Mouse (Mus musculus): ENCODE measurements around the gene Hoxc6. TPM values are rescaled to one million over a fixed set of nuclear protein-coding genes. Genes with fewer than 3 reads are reported as not detected.

Gene Hoxc6
- 10 to 100 TPM; 52.9 to 79.0 (median 59.6) TPM for total RNA-seq (2022)

- DNase-seq, result no peak
Measured at GRCm38 (mm10) chr15:102997939-102998355, at the start of gene Hoxc6. Gene Hoxc6 (plus strand): TSS chr15:102998257.

GRCm38 (mm10) chr15:102948842-102949241 is 49.2 kb upstream of the Hoxc6 start:
- no peak for DNase-seq

GRCm38 (mm10) chr15:102949696-102950095 is 48.4 kb upstream of the Hoxc6 start:
- no peak for DNase-seq

- no peak for DNase-seq
Measured at GRCm38 (mm10) chr15:102950877-102951276, 47.2 kb upstream of the Hoxc6 start.

- DNase-seq, result no peak
Measured at GRCm38 (mm10) chr15:102953561-102953960, 44.5 kb upstream of the Hoxc6 start.

GRCm38 (mm10) chr15:102954192-102955006 is 43.7 kb upstream of the Hoxc6 start, which contains the start of gene Hoxc11:
Gene Hoxc11 (plus strand): TSS chr15:102954427.
- DNase-seq, result no peak

GRCm38 (mm10) chr15:102955007-102955382 is 43.1 kb upstream of the Hoxc6 start:
- DNase-seq, result no peak

GRCm38 (mm10) chr15:102955833-102956640 is 42.0 kb upstream of the Hoxc6 start:
- no peak for DNase-seq

GRCm38 (mm10) chr15:102956906-102957305 is 41.2 kb upstream of the Hoxc6 start:
- DNase-seq, result no peak

GRCm38 (mm10) chr15:102959663-102960191 is 38.3 kb upstream of the Hoxc6 start:
- no peak for DNase-seq

- DNase-seq, result no peak
Measured at GRCm38 (mm10) chr15:102961728-102962127, 36.3 kb upstream of the Hoxc6 start.

GRCm38 (mm10) chr15:102962492-102962891 is 35.6 kb upstream of the Hoxc6 start:
- DNase-seq, result no peak

- no peak for DNase-seq
Measured at GRCm38 (mm10) chr15:102963259-102963658, 34.8 kb upstream of the Hoxc6 start.

GRCm38 (mm10) chr15:102963671-102964640 is 34.1 kb upstream of the Hoxc6 start:
- no peak for DNase-seq

GRCm38 (mm10) chr15:102965003-102965891 is 32.8 kb upstream of the Hoxc6 start:
- no peak for DNase-seq

GRCm38 (mm10) chr15:102965892-102966775 is 31.9 kb upstream of the Hoxc6 start:
- DNase-seq, result peak; percentile 73

- no peak for DNase-seq
Measured at GRCm38 (mm10) chr15:102966776-102967311, 31.2 kb upstream of the Hoxc6 start, which contains the start of gene Hoxc10. Gene Hoxc10 (plus strand): TSS chr15:102966796.

- DNase-seq, result no peak
Measured at GRCm38 (mm10) chr15:102967312-102967510, 30.8 kb upstream of the Hoxc6 start, which contains the start of gene Hoxc5. Gene Hoxc5 (plus strand): TSS chr15:102967443.

- DNase-seq, result no peak
Measured at GRCm38 (mm10) chr15:102967511-102968397, 30.3 kb upstream of the Hoxc6 start.
